Mouse (Mus musculus) adrenal gland, adult 18-20 months (tissue): ENCODE data around the gene Hnrnpu. TPM values are rescaled to one million over a fixed set of nuclear protein-coding genes. Genes with fewer than 3 reads are reported as not detected.
A peak's percentile ranks its signal among the peaks of the same experiment; 100 is the strongest.

Experiments used
- DNase-seq, 2 experiments: peaks; one replicate each; pipeline ENCODE4 v3.0.0; 2021 to 2022; ENCODE audit warnings: low spot score in 2 of 2
- total RNA-seq, 2 experiments: library from RNA; stranded (reverse); gene quantifications; 1 replicate in 1 of 2; 2 replicates in 1 of 2; pipeline ENCODE4 v1.2.3; 2021

Hnrnpu gene
- total RNA-seq, 2 experiments from 2014 or later, result 341 to 383 TPM

DNA sequence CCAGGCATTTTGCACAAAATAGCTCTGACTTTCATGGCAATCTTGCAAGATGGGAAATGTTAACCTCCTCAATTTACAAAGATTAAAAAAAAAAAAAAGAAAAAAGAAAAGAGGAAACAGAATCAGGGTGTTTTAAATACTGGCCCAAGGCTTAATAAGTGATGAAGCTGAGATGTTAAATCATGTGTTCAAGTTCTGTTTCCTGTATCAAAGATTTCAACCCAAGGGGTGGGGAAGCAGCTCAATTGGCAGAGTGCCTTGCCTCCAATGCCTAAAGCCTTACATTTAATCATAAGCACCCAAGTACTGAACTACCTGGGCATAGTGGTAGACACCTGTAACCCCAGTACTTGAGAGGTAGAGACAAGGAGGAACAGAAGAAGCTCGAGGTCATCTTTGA is 4.5 kb upstream of the Hnrnpu start:
- no peak for DNase-seq

DNA sequence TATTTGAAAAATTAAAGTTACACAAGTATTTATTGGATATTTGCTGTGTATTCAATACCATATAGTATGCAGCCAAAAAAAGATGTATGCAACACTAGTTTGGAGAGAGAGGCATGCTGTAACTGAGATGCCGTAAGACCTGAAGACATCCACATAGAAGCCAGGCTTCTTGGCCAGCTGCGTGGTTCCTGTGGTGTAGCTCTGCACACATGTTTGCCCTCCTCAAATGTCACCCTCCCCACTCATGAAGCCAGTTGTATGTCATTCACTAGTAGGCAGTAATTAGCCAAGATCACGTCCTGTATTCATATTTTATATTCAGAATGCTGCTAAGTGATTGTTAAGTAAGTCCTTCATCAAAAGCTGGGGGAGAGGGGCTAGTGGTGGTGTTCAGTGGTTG is 3.8 kb upstream of the Hnrnpu start:
- DNase-seq, result no peak

DNA sequence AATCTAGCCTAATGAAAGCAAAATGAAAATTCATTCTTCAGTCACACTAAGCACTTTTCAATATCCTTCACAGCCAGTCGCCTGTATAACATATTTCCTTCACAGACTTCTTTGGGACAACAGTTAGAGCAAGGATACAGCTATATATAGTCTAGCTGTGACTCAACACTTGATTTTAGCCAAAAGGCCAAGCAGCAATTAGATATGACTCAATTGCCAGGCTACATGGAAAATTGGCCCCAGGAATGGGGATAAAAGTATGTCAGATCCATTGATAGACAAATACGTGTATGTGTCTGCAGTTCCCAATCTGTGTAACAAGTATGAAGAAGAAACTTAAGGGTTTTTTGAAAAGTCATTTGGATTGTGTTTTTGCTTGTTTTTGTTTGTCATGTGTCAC is 2.6 kb upstream of the Hnrnpu start:
- no peak for DNase-seq

DNA sequence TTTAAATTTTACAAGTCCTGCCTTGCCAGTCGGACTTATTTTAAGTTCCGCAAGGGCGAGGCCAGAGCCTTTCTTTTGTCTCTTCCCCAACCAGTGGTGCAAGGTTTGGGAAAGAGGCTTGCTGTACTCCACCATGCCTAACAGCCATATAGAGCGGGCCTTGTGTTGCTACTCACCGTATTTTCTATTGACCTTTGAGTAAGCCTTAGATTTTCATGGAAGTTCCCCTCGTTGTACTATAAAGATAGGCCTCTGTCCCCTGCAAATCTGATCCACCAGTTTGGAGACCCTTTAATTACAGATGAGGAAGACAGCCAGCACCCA is 683 bp upstream of the Hnrnpu start:
- DNase-seq, result peak in 1 of 2 experiments; percentile 36

DNA sequence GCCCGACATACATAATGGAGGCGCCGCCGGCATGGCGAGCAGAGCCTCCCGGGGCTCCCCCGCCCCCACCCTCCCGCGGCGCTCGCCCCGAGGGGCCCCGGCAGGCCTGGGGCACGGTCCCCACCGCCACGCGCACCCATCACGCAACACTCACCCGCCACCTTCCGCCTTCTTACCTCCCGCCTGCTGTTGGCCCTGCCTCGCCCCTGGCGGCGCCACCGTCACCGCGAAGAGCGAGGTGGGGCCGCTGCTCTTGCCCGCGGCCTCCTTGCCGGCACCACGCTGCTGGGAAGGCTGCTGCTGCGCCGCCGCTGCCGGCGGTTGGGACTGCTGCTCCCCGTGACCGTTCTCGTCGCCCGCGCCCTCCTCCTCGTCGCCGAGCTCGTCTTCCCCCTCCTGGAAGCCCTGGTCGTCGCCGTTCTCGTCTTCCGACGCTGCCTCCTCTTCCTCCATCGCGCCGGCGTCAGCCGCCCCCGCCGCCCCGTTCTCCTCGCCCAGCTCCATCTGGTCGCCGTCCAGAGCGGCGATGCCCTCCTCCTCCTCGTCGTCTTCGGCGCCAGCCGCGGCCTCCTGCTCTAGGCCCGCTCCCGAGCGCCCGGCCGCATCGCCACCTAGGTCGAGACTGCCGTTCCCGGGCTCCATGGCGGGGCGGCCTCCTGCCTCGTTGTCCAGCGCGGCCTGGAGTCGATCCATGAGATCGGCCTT is 668 bp downstream of the Hnrnpu start:
- peak in 1 of 2 experiments; percentile 62 for DNase-seq

DNA sequence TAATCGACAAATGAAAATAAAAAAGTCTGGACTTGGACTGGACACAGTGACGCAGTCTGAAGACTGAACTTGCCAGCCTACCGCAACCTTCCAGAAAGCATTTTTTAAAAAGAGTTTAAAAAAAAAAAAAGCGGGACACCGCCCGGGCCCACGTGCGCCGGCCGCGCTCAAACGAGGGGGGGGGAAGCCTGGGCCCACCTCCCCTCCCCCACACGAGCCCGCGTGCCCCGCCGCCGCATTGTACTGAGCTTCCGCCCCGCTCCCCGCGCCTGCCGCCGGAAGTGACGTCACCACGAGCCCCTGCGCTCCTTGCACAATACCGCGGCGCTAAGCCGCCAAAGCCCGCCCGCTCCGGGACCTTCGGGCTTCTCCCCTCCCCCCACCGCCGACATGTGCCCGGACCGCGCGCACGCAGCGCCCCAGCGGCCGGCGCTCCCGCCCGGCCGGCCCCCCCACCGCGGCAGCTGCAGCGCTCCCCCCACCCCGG is 1.3 kb downstream of the Hnrnpu start:
- DNase-seq, result peak; percentile 95 to 96

DNA sequence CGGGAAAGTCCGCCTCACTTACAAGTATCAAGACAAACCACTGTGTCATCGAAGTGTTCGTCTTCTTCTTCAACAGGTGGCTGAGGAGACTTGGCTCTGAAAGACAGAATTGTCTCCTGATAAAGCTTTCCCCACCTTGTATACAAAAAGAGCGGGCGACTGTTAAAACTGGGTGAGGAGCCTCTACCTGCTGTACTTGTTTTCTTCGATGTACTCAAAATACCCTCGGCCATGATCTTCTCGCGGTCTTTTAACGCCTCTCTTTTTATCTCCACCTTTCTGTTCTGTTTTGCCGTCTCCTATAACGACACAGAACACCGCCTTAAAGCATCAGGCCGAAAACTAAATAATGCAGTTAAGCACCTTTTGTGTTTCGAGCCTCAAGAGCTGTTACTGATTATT is 1.7 kb downstream of the Hnrnpu start:
- DNase-seq, result no peak

DNA sequence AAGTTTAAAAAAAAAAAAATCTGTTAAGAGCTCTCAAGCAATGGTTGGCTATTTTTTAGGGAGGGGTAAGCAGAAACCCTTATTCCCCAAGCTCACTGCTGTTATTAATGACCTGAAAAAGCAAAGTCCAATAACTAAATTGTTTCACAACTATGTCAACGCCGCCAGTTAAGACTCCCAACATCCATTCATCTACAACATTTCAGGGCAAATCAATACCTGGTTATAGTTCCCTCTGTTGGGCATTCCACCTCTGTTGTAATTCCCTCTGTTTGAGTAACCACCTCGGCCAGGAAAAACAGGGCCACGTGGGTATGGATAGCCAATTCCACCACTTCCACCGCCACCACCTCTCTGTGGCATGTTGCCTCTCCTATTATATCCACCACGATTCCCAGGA is 7.7 kb downstream of the Hnrnpu start:
- no peak for DNase-seq

DNA sequence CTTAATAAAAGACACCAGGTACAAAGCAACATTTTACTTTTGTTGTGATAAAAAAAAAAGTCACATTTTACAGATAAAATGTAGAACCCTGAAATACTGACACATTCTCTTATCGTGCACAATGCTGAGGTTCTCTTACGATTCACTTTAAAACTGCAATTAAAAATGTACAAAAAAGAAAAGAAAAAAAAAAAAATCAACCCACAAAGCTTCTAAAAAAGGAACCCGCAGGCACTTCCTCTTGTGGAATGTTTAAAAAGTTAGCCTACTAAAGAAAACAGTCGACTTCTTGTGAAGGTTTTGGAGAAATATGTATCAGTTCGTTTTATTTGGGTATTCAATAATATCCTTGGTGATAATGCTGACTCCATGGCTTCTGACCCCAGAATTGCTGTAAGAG is 8.6 kb downstream of the Hnrnpu start:
- DNase-seq, result no peak

DNA sequence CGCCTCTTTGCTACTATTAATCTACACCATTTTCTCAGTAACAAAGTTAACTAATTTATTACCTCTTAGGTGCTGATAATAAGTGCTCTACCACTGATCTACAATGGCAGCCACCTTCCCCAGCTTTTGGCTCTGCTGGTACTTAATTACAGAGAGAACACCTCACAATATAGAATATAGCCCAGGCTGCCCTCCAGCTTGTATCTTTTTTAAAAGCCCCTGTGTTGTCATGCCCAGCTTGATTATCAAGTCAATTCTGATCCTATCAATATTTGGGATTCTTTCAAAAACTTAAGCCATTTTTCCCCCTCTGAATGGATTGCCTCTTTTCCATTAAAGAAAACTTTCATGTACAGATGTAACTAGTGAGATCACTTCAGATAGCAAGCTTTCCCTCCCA is 10.6 kb downstream of the Hnrnpu start:
- peak in 1 of 2 experiments; percentile 12 for DNase-seq

DNA sequence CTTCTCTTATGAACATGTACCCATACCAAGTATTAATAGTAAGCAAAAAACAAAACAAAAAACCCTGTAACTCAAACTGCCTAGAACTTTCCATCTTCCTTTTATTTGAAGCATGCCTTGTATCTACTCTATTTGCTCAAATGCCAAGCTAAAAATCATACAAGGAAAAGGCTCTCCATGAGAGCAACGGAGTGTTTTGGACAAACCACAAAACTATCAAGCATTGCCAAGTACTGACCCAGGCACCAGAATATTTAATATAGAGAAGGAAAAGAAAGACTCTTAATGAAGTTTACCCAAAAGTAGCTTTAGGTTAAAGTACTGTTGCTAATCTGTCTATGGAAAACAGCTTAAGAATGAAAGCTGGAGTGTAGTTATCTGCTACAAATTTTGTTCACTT is 11.2 kb downstream of the Hnrnpu start:
- peak in 1 of 2 experiments; percentile 5 for DNase-seq

DNA sequence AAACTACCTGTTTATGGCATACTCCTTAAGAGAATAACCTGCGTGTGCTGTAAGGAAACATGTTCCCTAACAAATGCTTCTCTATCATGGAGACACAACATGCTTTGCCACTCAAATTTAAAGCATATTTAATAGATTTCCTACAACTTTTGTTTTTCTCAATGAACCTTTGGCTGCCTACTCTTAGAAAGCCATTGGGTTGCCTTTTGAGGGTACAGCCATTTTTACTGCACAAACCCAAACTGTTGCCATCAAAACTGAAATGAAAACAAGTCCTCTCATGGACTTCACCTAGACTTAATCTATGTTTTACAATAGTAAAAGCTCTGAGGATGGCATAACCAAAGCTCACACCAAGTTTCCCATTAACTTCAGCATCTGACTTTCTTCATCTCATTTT is 13.0 kb downstream of the Hnrnpu start:
- peak in 1 of 2 experiments; percentile 7 for DNase-seq

DNA sequence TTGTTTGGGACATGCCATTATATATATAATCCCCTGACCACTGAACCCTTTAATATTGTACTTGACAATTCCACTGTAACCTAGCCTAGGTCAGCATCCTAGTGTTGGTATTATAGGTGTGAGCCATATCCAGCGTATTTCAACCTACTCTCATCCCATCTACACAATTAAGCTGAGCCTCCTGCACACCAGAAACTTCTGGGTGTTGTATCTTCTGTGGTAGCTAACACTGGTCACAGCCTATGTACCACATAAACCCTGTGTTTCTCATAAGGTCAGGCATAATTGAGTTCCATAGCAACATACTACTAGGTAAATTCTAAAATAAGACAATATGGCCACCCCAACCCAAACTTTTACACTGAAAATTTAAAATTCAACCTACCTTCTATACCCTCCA is 14.4 kb downstream of the Hnrnpu start:
- DNase-seq, result peak in 1 of 2 experiments; percentile 8

DNA sequence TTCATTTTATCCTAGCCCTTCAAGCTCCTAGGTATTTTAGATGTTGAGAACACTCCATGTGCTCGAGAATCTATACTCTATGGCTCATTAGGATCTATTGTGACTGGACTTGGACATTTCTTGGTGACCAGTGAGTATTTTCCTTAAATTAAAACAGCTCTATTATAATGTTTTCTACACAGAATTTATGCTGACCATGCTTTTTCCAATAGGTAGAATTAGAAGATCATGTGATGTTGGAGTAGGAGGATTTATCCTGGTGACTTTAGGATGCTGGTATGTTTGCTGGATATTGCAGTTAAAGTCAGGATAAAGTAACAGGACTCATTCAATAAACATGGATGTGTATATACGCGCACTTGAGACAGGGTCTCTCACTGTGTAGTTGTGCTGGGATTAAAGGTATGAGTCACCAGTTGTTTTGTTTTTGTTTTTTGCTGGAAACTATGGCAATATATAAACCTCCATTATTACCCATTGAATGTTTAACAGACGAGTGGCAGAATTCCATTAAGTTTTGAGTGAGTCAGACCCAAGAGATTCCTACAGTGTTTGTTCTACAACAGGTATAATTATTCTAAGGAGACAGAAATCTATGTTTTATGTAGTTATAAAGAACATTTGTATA is 15.8 kb downstream of the Hnrnpu start:
- no peak for DNase-seq

DNA sequence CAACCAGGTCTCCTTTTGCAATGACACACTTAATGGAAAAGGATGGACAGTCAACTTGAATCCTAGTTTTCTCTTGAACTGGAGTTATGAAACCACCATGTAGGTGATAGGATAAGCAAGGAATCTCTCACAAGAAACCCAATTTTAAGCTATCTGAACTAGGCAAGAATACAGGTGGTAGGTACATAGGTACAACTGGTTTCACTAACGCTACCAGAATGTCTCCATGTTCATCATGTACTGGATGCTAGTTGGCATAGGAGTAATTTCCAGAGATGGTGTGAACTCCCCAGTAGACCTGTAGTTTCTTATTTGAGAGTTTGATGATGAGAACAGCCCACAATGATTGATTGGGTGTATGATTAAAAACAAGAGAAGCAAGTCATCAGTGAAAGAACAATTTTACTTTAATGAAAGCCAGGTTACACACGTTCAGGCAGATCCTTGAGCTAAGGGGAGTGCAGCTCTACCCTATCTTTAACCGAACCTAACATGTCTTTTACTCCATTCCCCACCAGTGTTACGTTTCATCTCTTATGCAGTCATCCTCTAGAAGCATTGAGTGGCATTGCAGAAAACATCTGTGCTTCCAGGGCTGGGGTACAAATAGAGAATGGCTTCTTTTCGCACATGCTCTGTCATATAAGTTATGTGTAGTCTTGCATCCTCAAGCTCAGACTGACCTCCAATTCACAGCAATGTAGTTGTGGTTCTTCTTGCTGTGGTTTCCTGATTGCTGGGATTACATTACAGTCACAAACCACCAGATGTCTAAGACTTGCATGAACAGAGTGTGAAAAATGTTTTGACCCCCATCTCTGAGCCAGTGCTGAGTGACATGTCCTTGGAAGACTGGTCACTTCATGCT is 16.6 kb downstream of the Hnrnpu start:
- DNase-seq, result peak in 1 of 2 experiments; percentile 11

DNA sequence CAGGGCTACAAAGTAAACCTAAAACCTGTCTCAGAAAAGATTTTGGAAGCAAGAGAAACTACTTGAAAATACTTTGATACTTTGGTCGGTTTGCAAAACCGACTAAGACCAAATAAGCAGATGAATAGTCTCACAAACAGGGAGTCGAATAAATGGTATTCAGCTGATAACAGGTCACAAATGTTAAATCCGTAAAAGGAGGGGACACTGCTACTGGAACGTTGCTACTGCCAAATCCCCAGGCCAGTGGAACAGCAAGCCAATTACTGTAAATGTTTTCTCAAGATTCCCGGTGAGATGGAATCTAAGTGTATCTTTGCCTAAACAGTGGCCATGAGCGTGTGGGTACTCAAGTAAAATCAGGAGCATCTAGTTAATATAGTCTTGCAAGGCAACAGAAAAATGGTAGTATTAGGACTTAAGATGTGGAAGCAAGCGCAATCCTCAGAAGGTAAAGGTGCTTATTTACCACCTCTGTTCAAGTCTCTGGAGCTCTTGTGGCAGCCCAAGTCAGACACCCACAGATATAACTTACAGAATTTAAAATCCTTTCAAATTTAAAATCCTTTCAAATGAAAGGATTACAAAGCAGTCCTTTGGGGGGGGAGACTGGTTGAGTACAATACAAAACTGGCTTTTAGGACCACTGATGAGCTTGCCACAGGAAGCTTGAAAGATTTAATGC is 17.4 kb downstream of the Hnrnpu start:
- peak in 1 of 2 experiments; percentile 10 for DNase-seq

DNA sequence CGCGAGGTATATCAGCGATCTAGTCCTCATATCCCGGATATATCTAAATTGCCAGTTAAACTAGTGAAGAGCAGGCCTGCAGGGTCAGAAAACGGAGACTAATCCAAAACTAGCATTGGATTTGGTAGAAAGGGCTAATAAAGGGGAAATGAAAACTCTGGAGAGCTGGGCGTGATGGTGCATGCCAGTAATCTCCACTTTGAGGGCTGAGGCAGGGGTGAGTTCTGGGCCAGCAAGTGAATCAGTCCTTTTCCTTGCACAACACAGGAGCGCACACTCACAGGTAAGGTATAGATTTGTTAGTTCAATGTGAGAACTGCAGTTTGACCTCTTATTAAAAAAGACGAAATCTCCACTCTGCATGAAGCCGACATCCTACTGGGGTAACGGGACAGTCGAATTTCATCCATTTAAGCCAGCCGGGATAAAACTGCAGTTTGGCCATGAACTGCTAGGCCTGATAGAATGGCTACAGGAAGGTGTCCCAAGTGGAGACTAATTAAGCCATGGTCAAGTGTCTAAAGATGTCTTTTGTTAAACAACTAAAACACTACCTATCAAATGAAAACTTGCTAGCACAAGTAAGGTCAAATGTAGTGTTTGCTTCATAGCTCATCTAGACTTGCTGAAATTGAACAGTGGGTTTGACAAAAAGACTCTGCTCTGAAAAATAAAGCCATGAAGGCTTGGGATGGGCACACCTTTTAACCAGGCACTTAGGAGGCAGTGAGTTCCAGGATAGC is 18.1 kb downstream of the Hnrnpu start:
- peak; percentile 31 to 46 for DNase-seq

DNA sequence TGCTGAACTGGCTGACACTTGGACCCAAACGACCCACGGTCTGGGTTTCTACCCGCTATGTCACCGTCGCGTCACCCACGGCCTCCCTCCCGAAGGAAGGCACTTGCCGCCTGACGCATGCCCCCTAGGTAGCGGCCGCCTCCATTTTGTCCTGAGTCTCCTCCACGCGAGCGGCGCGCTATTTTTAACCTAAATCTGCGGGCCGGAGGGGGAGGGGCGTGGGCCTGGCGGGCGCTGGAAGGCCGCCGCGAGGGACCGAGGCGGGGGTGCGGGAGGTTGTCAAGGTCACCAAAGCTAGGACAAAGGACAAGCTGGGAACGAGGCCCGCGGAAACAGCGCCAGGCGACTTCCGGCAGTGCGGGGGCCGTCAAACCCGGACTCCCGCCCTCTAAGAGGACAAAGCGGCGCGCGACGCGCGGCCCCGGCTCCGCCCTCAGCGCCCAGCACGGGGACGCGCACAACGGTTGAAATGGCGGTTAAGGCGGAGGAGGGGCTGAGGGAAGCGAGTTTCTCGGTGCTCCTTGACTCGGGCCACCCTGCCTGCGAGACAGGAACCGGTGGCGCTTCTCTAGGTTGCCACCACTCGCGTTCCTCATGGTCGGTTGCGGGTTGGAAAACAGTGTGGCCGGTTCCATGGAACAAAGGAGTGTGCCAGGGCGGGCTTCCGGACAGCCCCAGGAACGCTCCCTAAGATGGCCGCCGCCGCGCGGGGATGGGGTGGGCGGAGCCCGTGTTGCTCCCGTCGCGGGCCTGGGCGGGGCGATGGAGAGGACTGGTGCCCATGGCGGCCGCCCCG is 19.0 kb downstream of the Hnrnpu start, which contains the start of gene Cox20:
Gene Cox20 (plus strand): TSS at position 742 of the 796 bp plus-strand sequence.
- DNase-seq, result peak; percentile 97

DNA sequence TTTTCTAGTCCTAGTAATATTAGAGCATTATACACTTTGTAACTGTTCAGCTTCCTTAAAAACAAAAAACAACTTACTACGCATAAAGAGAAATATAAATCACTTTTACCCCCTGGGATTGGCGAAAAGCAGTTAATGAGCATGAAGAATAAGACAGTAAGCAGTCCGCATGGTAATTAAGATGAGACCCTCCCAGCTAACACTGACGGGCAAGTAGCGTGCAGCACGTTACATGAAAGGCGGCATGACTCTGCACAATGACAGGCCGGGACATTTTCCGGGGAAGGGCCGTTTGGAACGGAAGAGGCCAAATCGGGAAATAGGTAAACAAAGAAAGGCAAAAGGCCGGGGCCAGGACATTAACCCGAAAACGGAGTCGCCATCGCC is 19.6 kb downstream of the Hnrnpu start:
- DNase-seq, result no peak
